Mouse (Mus musculus) thymus, postnatal 10 days (tissue): Measurements from ENCODE around the gene Mmp17.
"Not testable (repeated sequence)": the region's sequence is repeated elsewhere in the genome, so short reads cannot be mapped to it uniquely, and the experiment has no call there.

Source experiments
- DNase-seq, 2 experiments: peaks; one replicate each; pipeline ENCODE4 v3.0.0; 2021; ENCODE audit warnings: low spot score in 2 of 2

The Mmp17 gene

DNA sequence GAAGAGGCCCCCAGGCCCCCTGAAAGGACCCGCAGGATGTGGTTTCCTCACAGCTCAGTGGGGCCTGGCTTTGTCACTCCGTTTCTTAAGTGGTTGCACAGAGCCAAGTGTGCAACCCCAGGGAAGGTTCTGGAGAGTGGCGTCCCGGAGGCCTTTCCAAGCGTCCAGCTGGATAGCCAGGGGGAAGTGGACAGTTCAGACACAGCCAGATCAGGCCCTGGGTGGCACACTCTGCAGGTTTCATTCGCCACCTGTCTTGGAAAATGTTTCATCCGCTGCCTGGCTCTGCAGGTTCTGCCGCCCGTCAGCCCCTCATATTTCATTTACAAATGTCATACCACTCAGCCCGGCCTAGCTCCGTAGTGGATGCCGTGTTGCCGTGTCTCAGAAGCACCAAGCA is 2.5 kb downstream of the Mmp17 start:
- no peak for DNase-seq

DNA sequence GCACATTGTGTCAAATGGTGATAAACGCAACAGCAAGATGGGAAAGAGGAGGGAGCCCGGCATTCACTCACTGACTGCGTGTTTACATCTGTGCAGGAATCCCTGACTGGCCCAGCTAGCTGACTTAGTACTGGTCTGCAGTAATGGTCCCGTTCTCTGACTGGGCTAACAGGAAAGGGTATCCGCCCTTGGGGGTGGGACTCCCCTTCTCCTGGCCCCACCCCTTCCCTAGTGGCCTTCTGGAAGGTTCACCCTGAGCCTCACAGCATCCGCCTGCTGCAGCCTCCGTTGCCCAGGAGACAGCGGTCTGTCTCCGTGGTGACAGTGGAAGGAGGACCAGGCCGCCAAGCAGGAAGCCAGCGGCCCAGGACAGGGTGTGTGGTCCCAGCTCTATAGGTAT is 6.9 kb downstream of the Mmp17 start:
- DNase-seq: no peak

- peak; percentile 64 to 90 for DNase-seq
Measured at GRCm38 (mm10) chr5:129594116-129595114, 10.4 kb downstream of the Mmp17 start.

- peak in 1 of 2 experiments; percentile 27 for DNase-seq
Measured at GRCm38 (mm10) chr5:129602071-129602487, 18.1 kb downstream of the Mmp17 start.

- DNase-seq: no peak
Measured at GRCm38 (mm10) chr5:129607476-129607875, 23.5 kb downstream of the Mmp17 start.

DNA sequence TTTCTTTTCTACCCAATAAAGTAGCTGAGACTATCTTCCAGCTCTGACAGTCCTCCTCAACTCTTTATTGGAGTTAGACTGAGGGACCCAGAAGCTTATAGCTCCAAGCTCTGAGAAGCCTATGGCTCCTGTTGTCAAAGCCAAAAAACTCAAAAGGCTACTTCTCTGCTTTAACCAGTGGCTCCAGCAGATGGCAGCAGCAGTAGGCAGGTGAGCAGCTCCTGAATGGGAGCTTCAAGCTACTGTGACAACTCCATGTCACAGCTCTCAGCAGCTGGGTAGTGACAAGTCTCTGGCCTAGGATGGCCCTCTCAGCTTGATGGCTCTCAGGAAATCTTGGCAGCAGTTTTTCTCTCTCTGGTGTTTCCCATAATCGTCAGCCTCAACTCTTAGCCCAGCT is 27.1 kb downstream of the Mmp17 start:
- peak in 1 of 2 experiments; percentile 54 for DNase-seq

DNA sequence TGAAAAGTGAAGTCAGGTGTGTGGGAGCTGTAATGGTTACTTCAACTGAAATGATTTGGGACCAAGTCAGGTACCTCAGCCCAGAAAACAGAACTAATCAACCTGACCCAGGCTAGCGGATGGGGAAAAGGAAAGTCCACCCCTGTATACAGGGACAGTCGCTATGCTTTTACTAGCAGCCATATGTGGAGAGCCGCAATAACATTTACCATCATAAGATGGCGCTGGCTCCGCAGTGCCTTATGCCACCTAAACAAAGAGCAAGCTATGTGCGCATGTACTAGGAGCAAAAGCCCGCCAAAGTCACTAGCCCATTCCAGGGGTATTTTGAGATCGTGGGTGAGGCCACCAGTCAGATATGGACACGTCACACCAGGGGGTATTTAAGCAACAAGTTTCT is 36.6 kb downstream of the Mmp17 start:
- DNase-seq: not testable (repeated sequence)

GRCm38 (mm10) chr5:129621361-129621760 is 37.4 kb downstream of the Mmp17 start:
- DNase-seq: no peak

- no peak for DNase-seq
Measured at GRCm38 (mm10) chr5:129626099-129626498, 42.1 kb downstream of the Mmp17 start.

- DNase-seq: not testable (repeated sequence)
Measured at GRCm38 (mm10) chr5:129626586-129626985, 42.6 kb downstream of the Mmp17 start.

DNA sequence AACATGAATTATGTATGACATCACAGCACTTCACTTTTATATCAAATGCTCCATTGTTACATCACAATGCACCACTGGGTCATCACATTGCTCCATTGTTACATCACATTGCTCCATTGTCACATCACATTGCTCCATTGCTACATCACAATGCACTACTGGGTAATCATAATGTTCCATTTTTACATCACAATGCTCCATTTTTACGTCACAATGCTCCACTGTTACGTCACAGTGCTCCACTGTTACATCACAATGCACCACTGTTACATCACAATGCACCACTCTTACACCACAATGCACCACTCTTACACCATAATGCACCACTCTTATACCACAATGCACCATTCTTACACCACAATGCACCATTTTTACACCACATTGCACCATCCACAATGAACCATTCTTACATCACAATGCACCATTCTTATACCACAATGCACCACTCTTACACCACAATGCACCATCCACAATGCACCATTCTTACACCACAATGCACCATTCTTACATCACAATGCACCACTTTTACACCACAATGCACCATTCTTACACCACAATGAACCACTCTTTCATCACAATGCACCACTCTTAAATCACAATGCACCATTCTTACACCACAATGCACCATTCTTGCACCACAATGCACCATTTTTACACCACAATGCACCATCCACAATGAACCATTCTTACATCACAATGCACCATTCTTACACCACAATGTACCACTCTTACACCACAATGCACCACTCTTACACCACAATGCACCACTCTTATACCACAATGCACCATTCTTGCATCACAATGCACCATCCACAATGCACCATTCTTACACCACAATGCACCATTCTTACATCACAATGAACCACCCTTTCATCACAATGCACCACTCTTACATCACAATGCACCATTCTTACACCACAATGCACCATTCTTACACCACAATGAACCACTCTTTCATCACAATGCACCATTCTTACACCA is 48.6 kb downstream of the Mmp17 start:
- DNase-seq: not testable (repeated sequence)

GRCm38 (mm10) chr5:129650858-129651257 is 66.9 kb downstream of the Mmp17 start:
- no peak for DNase-seq

- DNase-seq: no peak
Measured at GRCm38 (mm10) chr5:129657016-129657415, 73.0 kb downstream of the Mmp17 start.

DNA sequence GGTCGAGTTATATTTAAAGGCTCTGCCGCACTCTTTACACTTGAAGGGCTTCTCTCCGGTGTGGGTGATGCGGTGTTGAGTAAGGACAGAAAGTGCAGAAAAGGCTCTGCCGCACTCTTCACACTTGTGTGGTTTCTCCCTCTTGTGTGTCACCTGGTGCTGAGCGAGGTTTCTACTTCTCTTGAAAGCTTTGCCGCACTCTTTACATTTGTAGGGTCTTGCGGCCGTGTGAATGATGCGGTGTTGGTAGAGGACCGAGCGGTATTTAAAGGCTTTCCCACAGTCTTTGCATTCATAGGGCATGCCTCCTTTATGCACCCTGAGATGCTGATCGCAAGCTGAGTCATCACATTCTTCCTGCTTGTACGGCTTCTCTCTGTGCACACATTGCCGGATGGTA is 74.0 kb downstream of the Mmp17 start:
- DNase-seq: no peak
